Mouse (Mus musculus) lung, embryonic 14.5 days (tissue): ENCODE measurements around the gene Neurod6. TPM values are rescaled to one million over a fixed set of nuclear protein-coding genes. Genes with fewer than 3 reads are reported as not detected.

Source experiments
- ATAC-seq: fragments of 200-750 bp; cut with Nextera tagmentation; 2 replicates; pipeline ENCODE4 v1.8.0; 2017; ENCODE audit warnings: mild to moderate bottlenecking, moderate TSS enrichment, moderate library complexity; ENCODE audit not compliant: insufficient read depth
- DNase-seq: peaks from one replicate; pipeline ENCODE4 v3.0.0-alpha.2; 2015
- H3K27ac ChIP-seq: fragments of 300-500 bp; sonication (generic); 2 replicates; pipeline ENCODE4 v1.5.1; 2014; ENCODE audit warnings: low read depth, mild to moderate bottlenecking, moderate library complexity
- H3K27me3 ChIP-seq: fragments of 300-500 bp; sonication (generic); 2 replicates; pipeline ENCODE4 v1.6.1; 2014; ENCODE audit warnings: low read length, control low read depth; ENCODE audit not compliant: insufficient read depth
- H3K36me3 ChIP-seq: fragments of 300-500 bp; sonication (generic); 2 replicates; pipeline ENCODE4 v1.6.1; 2014; ENCODE audit warnings: control low read depth; ENCODE audit not compliant: insufficient read depth
- H3K4me1 ChIP-seq: fragments of 300-500 bp; sonication (generic); 2 replicates; pipeline ENCODE4 v1.6.1; 2014; ENCODE audit warnings: antibody characterized with exemption, control low read depth; ENCODE audit not compliant: insufficient read depth
- H3K4me2 ChIP-seq: fragments of 300-500 bp; sonication (generic); 2 replicates; pipeline ENCODE4 v1.6.1; 2014; ENCODE audit warnings: mild to moderate bottlenecking
- H3K4me3 ChIP-seq: fragments of 300-500 bp; sonication (generic); 2 replicates; pipeline ENCODE4 v1.5.1; 2014; ENCODE audit warnings: low read depth, low read length
- H3K9ac ChIP-seq: fragments of 300-500 bp; sonication (generic); 2 replicates; pipeline ENCODE4 v1.6.1; 2014
- H3K9me3 ChIP-seq: fragments of 300-500 bp; sonication (generic); 2 replicates; pipeline ENCODE4 v1.6.1; 2016; ENCODE audit warnings: low read depth, low read length, control low read depth
- CTCF ChIP-seq: IDR thresholded peaks from 2 replicates; pipeline ENCODE4 v1.5.1; 2016; ENCODE audit warnings: antibody characterized with exemption, low read depth
- WGBS: fragments of 180-500 bp; shearing (Covaris S2); extraction: QIAGEN DNeasy Blood & Tissue Kit; methylation state at CpG from one replicate; pipeline ENCODE4 v1.1.7; 2014; 5-methylcytosine and 5-hydroxymethylcytosine counted together
- polyA plus RNA-seq: library from polyadenylated mRNA; unstranded; fragments of >200 nt; fragmentation: Nextera tagmentation; extraction: Ambion mirVana; gene quantifications from 2 replicates; pipeline ENCODE4 v1.2.1, GENCODE M21; 2014

The Neurod6 gene
- polyA plus RNA-seq, 1 experiment from 2014 or later, result not detected

DNA sequence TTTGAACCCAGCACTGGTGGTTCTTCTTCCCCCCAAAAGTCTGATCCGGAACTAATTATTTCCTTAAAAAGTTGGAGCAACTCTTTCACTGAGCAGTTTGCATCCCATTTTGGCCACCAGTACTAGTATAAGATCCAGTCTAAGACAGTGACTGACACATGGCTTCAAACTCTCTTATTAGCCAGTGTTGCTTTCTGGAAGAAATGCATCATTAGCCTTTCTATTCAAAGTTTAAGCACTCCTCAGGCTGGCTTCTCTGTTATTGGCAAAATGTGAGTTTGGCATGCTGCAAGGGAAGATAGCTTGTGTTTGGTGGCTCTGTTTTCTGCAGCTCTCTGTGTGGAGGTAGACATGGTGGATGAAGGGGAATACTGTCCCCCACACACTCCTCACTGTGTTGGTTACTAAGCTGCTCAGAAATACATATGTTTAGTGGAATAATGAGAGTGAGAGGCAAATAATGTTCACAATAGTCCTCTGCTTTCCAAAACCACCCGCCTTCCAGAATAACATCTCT is 9.0 kb upstream of the Neurod6 start:
- Histone ChIP-seq H3K9me3 (no peaks in the 10 kb centered on the region), H3K4me2 (no peak overlapping the region), H3K9ac (no peak overlapping the region), H3K4me1 (no peaks in the 10 kb centered on the region), H3K4me3 (no peak overlapping the region), H3K27me3 (no peaks in the 10 kb centered on the region), H3K27ac (no peak overlapping the region), H3K36me3 (no peaks in the 10 kb centered on the region)
- DNase-seq (no peak), ATAC-seq (no peak)
- TF ChIP-seq CTCF, result no peak
- 94% methylated on average over 2 of the region's 2 CpGs for WGBS

GRCm38 (mm10) chr6:55683506-55683905 is 2.4 kb upstream of the Neurod6 start:
- Histone ChIP-seq H3K9ac (no peak overlapping the region), H3K9me3 (no peaks in the 10 kb centered on the region), H3K36me3 (no peaks in the 10 kb centered on the region), H3K27me3 (no peaks in the 10 kb centered on the region; the same call in 1 of the 2 replicates), H3K4me1 (no peaks in the 10 kb centered on the region), H3K4me3 (no peak overlapping the region), H3K4me2 (no peak overlapping the region), H3K27ac (no peak overlapping the region)
- 51% methylated on average over 4 of the region's 4 CpGs for WGBS
- TF ChIP-seq CTCF, result no peak
- DNase-seq (no peak), ATAC-seq (no peak)

DNA sequence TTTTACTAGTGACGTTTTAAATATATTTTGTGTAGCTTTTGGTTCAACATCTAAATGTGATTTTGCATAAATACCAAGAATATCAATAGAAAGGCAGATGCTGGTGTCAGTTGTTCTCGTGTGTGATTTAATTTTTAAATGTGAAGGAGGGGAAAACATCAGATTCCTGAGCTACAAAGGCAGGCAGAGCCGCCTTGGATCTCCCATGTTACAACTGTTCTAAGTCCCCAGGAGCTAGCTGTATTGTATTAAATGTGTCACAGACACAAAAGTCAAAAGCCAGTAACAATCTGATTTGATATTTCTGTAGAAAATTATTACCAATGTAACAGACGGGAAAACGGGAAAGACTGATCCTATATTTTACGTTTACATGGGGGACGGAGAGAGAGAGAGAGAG is 1.8 kb upstream of the Neurod6 start:
- Histone ChIP-seq H3K4me2 (no peak overlapping the region), H3K27ac (no peak overlapping the region), H3K4me3 (no peak overlapping the region), H3K36me3 (no peaks in the 10 kb centered on the region), H3K9me3 (no peaks in the 10 kb centered on the region), H3K4me1 (no peaks in the 10 kb centered on the region), H3K27me3 (no peaks in the 10 kb centered on the region; the same call in 1 of the 2 replicates), H3K9ac (no peak overlapping the region)
- 60% methylated on average over 7 of the region's 7 CpGs for WGBS
- no peak for TF ChIP-seq CTCF
- ATAC-seq (no peak), DNase-seq (no peak)

GRCm38 (mm10) chr6:55678571-55679185 is 2.4 kb downstream of the Neurod6 start:
- Histone ChIP-seq H3K36me3 (no peaks in the 10 kb centered on the region), H3K9me3 (no peaks in the 10 kb centered on the region), H3K27me3 (peaks cover 15% of the 10 kb centered on the region), H3K4me3 (no peak overlapping the region), H3K9ac (no peak overlapping the region), H3K4me2 (no peak overlapping the region), H3K4me1 (no peaks in the 10 kb centered on the region), H3K27ac (no peak overlapping the region)
- no peak for TF ChIP-seq CTCF
- ATAC-seq (no peak), DNase-seq (no peak)
- 82% methylated on average over 7 of the region's 7 CpGs for WGBS

GRCm38 (mm10) chr6:55677326-55677725 is 3.7 kb downstream of the Neurod6 start:
- Histone ChIP-seq H3K4me3 (no peak overlapping the region; the same call in 1 of the 2 replicates), H3K4me1 (no peaks in the 10 kb centered on the region), H3K9me3 (no peaks in the 10 kb centered on the region), H3K4me2 (peak overlapping the region; percentile 37; the same call in 1 of the 2 replicates), H3K27me3 (peaks cover 15% of the 10 kb centered on the region), H3K27ac (no peak overlapping the region), H3K36me3 (no peaks in the 10 kb centered on the region), H3K9ac (no peak overlapping the region)
- DNase-seq, result no peak
- no peak for TF ChIP-seq CTCF
- no peak for ATAC-seq
- WGBS, result 21% methylated on average over 8 of the region's 8 CpGs

GRCm38 (mm10) chr6:55676663-55677311 is 4.3 kb downstream of the Neurod6 start:
- no peak overlapping the region for H3K27ac ChIP-seq
- H3K9ac ChIP-seq, result no peak overlapping the region
- TF ChIP-seq CTCF, result peak; percentile 36; the same call in 1 of the 2 replicates
- 4% methylated on average over 27 of the region's 27 CpGs for WGBS
- H3K9me3 ChIP-seq, result no peaks in the 10 kb centered on the region
- peak overlapping the region; percentile 8; the same call in 1 of the 2 replicates for H3K4me3 ChIP-seq
- H3K36me3 ChIP-seq, result no peaks in the 10 kb centered on the region
- H3K27me3 ChIP-seq, result peaks cover 15% of the 10 kb centered on the region
- DNase-seq (peak; percentile 17), ATAC-seq (peak; percentile 65)
- no peaks in the 10 kb centered on the region for H3K4me1 ChIP-seq
- peak overlapping the region; percentile 37 for H3K4me2 ChIP-seq

DNA sequence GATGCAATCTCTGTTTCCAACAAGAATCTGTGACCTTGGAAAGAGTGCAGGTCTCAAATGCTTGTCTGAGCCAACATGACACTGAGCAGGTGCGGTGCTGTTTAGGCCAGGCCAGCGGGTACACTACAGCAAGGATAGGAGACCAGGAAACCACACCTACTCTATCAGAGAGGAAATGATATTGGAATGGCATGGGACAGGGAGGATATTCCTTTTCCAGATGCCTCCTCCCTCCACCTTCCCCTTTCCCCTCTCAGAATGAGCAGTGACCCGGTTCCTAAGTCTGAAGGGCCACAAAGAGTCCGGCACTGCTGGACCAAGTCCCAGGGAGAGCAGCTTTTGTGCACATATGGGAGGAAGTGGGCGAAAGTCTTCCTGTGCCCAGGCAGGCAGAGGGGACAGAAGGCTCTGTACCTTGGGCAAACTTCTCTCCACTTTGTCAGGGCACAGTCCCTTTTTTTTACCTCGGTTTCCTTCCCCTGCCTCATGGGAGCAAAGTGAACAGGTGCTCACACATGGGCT is 4.9 kb downstream of the Neurod6 start:
- Histone ChIP-seq H3K27ac (no peak overlapping the region), H3K9me3 (no peaks in the 10 kb centered on the region), H3K9ac (no peak overlapping the region), H3K4me3 (no peak overlapping the region), H3K4me2 (no peak overlapping the region), H3K36me3 (no peaks in the 10 kb centered on the region), H3K27me3 (peaks cover 15% of the 10 kb centered on the region), H3K4me1 (no peaks in the 10 kb centered on the region)
- ATAC-seq, result no peak
- 51% methylated on average over 6 of the region's 6 CpGs for WGBS
- no peak for TF ChIP-seq CTCF
- DNase-seq, result no peak
